Mouse (Mus musculus): Measurements from ENCODE around the gene Prdm16. TPM values are rescaled to one million over a fixed set of nuclear protein-coding genes. Genes with fewer than 3 reads are reported as not detected.

Prdm16 gene
- total RNA-seq, 2 experiments from 2014 or later: 0.85 to 7.7 TPM

GRCm38 (mm10) chr4:154611167-154611566 lies 25.5 kb downstream of the Prdm16 start:
- ATAC-seq (replicated peaks; ENCODE audit: low FRiP score, low TSS enrichment, poor library complexity, severe bottlenecking): no peak

- no peak for ATAC-seq (replicated peaks; ENCODE audit: low FRiP score, low TSS enrichment, poor library complexity, severe bottlenecking)
Observed at GRCm38 (mm10) chr4:154607724-154608123, 28.9 kb downstream of the Prdm16 start.

- peak; percentile 1; the same call in 1 of the 2 replicates for ATAC-seq (replicated peaks; ENCODE audit: low FRiP score, low TSS enrichment, poor library complexity, severe bottlenecking)
Observed at GRCm38 (mm10) chr4:154604442-154604830, 32.2 kb downstream of the Prdm16 start.

- peak; percentile 81 for ATAC-seq (replicated peaks; ENCODE audit: low FRiP score, low TSS enrichment, poor library complexity, severe bottlenecking)
Observed at GRCm38 (mm10) chr4:154603663-154604441, 32.8 kb downstream of the Prdm16 start.

- no peak for ATAC-seq (replicated peaks; ENCODE audit: low FRiP score, low TSS enrichment, poor library complexity, severe bottlenecking)
Observed at GRCm38 (mm10) chr4:154602409-154602808, 34.3 kb downstream of the Prdm16 start.

GRCm38 (mm10) chr4:154601006-154601405 lies 35.7 kb downstream of the Prdm16 start:
- no peak for ATAC-seq (replicated peaks; ENCODE audit: low FRiP score, low TSS enrichment, poor library complexity, severe bottlenecking)

- ATAC-seq (replicated peaks; ENCODE audit: low FRiP score, low TSS enrichment, poor library complexity, severe bottlenecking): no peak
Observed at GRCm38 (mm10) chr4:154599977-154600376, 36.7 kb downstream of the Prdm16 start.

GRCm38 (mm10) chr4:154598357-154598756 lies 38.3 kb downstream of the Prdm16 start:
- no peak for ATAC-seq (replicated peaks; ENCODE audit: low FRiP score, low TSS enrichment, poor library complexity, severe bottlenecking)

- ATAC-seq (replicated peaks; ENCODE audit: low FRiP score, low TSS enrichment, poor library complexity, severe bottlenecking): no peak
Observed at GRCm38 (mm10) chr4:154596805-154597204, 39.9 kb downstream of the Prdm16 start.

- no peak for ATAC-seq (replicated peaks; ENCODE audit: low FRiP score, low TSS enrichment, poor library complexity, severe bottlenecking)
Observed at GRCm38 (mm10) chr4:154594761-154595556, 41.7 kb downstream of the Prdm16 start.

GRCm38 (mm10) chr4:154594116-154594760 lies 42.4 kb downstream of the Prdm16 start:
- ATAC-seq (replicated peaks; ENCODE audit: low FRiP score, low TSS enrichment, poor library complexity, severe bottlenecking): no peak

- no peak for ATAC-seq (replicated peaks; ENCODE audit: low FRiP score, low TSS enrichment, poor library complexity, severe bottlenecking)
Observed at GRCm38 (mm10) chr4:154592562-154592961, 44.1 kb downstream of the Prdm16 start.

GRCm38 (mm10) chr4:154590910-154591309 lies 45.8 kb downstream of the Prdm16 start:
- ATAC-seq (replicated peaks; ENCODE audit: low FRiP score, low TSS enrichment, poor library complexity, severe bottlenecking): no peak

- no peak for ATAC-seq (replicated peaks; ENCODE audit: low FRiP score, low TSS enrichment, poor library complexity, severe bottlenecking)
Observed at GRCm38 (mm10) chr4:154586334-154586733, 50.3 kb downstream of the Prdm16 start.

- ATAC-seq (replicated peaks; ENCODE audit: low FRiP score, low TSS enrichment, poor library complexity, severe bottlenecking): no peak
Observed at GRCm38 (mm10) chr4:154585779-154586178, 50.9 kb downstream of the Prdm16 start.

GRCm38 (mm10) chr4:154583712-154584111 lies 53.0 kb downstream of the Prdm16 start:
- no peak for ATAC-seq (replicated peaks; ENCODE audit: low FRiP score, low TSS enrichment, poor library complexity, severe bottlenecking)

- no peak for ATAC-seq (replicated peaks; ENCODE audit: low FRiP score, low TSS enrichment, poor library complexity, severe bottlenecking)
Observed at GRCm38 (mm10) chr4:154582607-154583236, 54.0 kb downstream of the Prdm16 start.

- ATAC-seq (replicated peaks; ENCODE audit: low FRiP score, low TSS enrichment, poor library complexity, severe bottlenecking): no peak
Observed at GRCm38 (mm10) chr4:154581261-154581886, 55.3 kb downstream of the Prdm16 start.

- no peak for ATAC-seq (replicated peaks; ENCODE audit: low FRiP score, low TSS enrichment, poor library complexity, severe bottlenecking)
Observed at GRCm38 (mm10) chr4:154574208-154574875, 62.3 kb downstream of the Prdm16 start.
